Mouse (Mus musculus) erythroid progenitor cell, adult 5-6 weeks (primary cell): ENCODE measurements around the gene Derl3. TPM values are rescaled to one million over a fixed set of nuclear protein-coding genes. Genes with fewer than 3 reads are reported as not detected.

Source experiments
- ATAC-seq: replicated peaks from 2 replicates; pipeline ENCODE4 v1.8.0; 2016; ENCODE audit warnings: moderate number of reproducible peaks, mild to moderate bottlenecking, moderate TSS enrichment, inconsistent platforms; ENCODE audit not compliant: poor library complexity, low FRiP score, severe bottlenecking
- total RNA-seq, 2 experiments: library from RNA; stranded (forward) in 1 of 2; stranded (reverse) in 1 of 2; fragments of 150-400 nt in 1 of 2; fragments of 186-747, 209-891 nt in 1 of 2; gene quantifications; 2 replicates each; pipeline versions ENCODE4 v1.2.3 to v1.2.4; 2015 to 2017; ENCODE audit warnings: low replicate concordance in 2 of 2

The Derl3 gene
- total RNA-seq, 2 experiments from 2014 or later = not detected

DNA sequence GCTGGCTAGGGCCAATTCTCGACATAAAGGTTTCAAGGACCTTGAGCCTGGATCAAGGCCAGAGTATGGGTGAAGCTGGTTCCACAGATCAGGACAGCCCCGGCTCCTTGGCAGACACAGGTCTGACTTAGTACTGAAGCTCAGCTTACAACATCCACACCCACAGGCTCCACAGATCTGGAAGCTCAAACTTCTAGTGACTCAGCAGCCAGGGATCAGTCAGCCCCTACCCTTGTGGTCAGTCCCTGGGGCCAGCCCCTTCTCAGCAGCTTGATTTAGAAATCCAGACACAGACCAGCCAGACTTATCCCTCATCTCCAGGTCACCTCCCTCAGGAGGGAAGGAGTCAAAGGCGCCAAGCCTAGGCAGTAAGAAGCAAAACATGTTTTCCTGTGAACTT, 5.6 kb downstream of the Derl3 start:
- ATAC-seq = no peak

DNA sequence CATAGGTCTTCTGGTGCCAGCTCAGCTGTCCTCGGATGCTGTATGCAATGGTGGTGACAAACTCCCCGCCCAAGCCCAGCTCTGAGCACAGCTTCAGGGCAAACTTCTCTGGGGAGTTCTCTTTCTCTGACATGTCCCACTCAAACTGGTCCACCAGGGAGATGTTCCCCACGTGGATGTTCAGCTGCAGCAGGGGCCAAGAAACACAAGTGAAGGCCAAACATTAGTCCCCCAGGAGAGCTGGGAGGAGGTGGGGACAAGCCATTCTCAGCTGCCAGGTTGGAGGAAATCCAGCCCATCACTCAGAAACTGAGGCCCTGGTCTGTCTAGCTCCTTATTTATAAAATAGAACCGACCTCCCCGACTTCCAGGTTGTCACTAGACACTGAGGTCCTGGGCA, 11.2 kb downstream of the Derl3 start:
- no peak for ATAC-seq

DNA sequence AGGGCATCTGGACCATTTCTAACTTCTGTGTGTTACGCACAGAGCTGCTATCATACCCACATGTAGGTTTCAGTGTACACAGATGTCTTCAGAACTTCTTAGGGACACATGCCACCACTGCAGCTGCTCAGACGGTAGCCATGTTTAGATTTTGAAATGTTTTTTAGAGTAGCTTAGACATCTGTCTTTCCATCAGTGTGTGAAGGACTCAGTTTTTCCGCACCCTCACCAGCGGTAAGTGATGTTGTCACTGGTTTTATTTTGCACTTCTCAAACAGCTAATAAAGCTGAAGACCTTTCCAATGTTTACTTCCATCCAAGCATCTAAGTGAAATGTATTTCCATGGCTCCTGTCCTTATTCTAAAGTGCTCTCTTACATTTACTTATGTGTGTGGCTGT, 13.7 kb downstream of the Derl3 start:
- no peak for ATAC-seq

DNA sequence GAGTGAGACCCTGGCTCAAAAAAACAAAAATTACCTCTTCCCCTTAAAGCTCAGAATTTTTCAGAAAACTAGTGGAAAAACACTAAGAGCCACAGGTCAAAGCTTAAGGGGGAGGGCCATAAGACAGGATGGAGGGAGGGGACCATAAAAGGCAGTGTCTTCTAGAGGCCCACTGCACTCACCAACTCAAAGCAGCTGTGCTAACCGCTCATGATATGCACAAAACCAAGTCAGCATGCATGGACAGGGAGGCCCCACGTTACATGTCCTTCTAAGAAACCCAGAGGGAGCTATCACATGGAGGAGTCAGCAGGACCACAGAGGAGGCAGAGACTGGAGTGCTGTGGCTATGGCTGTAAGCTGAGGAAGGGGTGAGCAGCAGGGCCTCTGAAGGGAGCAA, 17.5 kb downstream of the Derl3 start:
- ATAC-seq = no peak

DNA sequence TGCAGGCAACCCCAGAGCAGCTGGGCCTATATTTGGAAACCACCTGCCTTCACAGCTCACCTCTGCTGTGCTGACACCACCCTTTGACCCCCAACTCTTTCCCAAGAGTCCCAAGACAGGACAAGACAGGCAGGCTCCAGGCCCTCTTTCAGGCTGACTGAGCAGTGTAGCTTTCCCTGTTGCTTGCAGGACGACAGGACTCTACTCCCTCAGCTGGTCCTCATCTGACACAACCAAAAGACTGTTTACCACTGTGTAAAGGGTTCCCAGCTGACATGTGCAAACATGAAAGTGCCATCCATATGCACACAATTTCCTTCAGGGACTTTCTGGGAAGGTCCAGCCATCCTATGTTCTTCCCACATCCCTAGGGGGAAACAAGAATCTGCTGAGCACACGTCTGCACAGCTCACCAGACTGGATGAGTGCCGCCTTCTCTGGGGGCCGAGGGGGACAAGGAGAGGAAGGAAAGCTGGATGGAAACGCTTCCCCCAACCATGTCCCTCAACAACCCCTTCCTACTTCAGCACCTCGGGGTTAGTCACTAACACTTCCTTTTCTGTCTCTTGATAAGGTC, 19.9 kb downstream of the Derl3 start:
- ATAC-seq = no peak

DNA sequence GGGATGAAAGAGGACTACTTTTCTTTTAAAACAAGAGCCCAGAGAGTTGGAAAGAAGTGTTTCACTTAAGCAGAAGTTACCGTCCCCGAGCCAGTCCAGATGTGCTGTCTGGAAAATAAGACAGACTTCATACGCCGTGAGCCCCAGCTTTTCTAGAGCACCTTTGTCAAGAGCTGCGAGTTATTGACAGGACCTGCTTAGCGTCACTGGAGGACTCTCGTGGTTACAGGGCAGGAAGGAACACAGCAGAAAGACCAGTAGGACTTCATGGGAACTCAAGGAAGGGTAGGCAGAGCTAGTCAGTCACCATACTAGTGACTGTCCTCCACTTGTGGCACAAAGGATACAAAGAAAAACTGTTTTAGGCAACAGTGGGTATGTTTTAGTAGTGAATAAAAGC, 22.3 kb downstream of the Derl3 start:
- ATAC-seq = no peak

DNA sequence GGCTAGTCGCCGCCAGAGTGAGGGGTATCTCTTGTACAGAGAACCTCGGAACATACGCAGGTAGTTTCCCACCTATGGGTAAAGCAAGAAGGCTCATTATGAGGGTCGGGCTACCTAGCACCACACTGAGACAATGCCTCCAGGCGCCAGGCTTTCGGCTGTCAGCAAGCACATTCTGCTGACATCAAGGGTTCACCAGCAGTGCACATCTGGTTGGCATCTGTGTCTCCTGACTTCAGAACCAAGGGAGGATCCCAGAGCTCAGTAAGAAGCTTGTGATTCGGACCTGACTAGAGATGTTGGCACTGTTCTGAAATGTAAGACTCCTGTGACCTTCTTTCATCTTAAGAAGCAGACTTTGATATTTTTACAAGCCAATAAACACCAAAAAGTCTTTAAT, 23.6 kb downstream of the Derl3 start:
- no peak for ATAC-seq

DNA sequence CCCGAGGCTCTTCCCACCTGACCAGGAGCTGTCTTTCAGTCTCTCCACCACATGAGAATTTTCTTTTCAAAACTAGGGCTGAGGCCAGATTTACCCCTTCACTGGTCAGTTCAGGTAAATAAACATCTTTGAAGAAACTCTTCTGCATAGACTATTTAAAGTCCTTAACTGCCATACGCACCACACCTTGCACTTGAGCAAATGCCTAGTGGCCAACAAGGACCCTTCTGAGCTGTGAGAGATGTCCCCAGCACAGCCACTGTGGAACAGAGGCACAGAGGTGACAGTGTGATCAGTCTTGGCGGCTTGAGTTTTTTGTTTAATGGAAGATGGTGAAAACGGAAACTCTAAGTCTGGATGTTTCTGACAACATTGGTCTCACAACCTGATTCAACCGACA, 25.8 kb downstream of the Derl3 start:
- no peak for ATAC-seq

DNA sequence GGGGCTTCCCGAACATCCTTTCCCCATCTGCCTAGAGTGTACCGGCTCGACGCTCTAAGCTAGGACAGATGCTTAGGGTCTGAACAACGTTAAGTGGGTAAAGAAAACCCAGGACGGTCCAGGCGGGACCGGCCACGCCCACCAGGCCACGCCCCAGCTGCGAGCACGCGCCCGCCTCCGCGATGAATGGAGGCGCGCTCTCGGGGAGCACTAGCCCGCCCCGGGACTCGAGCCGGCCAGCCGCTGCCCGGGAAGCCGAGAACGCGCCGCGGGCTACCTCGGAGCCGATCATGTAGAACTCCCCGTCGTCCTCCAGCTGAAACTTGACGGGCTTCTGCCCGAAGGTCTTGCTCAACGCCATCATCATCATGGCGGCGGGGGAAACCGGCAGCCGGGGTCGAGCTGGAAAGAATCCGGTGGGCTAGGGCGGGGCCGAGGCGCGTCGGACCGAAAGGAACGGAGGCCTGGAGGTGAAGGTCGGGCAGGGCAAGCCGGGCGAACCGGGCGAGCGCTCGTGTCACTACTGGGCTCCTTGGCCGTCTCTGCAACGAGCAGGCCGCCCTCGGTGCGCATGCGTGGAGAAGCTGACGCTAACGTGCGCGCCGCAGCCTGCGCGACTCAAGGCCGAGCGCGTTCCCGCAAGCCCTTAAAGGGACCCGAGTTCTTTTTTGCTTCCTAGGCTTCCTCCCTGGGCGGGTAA, 28.0 kb downstream of the Derl3 start, which contains the start of gene Smarcb1:
Gene Smarcb1, minus strand, starts transcription at position 592 of the 700 bp plus-strand sequence.
- ATAC-seq = peak; percentile 88

DNA sequence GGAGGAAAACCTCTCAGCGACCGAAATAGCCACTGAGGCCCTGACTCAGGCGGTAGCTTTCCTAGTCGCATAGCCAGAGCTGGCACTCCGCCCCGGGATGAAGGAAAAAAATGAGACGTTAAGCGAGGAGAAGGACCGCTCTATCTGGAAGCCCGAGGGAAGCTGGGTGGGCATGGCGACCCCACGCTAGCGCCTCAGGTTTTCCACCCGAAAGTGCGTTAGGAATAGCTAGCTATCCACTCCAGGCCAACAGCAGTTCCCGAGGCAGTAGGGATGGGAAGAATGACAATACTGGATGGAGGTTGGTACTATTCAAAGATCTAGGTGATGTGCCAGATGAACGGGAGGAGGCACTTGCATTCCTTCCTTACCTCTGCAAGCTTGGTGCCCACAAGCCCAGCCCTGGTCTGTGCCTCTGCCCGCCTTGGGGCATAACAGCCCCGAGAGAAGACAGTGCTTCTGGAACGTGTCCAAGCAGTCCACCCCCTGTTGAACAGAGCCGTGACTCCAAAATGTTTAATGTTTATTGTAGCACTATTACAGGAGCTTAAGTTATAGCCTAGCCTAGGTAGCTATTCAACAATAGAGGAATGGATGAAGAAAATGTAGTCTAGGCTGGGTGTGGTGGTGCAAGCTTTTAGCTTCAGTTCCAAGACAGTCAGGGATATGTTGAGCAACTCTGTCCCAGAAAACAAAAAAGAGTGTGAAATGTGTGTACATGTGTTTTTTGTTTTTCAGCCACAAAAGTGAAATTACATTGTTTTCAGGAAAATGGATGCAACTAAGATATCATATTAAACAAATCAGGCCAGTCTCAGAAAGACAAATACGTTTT, 28.7 kb downstream of the Derl3 start:
- ATAC-seq = peak; percentile 53

DNA sequence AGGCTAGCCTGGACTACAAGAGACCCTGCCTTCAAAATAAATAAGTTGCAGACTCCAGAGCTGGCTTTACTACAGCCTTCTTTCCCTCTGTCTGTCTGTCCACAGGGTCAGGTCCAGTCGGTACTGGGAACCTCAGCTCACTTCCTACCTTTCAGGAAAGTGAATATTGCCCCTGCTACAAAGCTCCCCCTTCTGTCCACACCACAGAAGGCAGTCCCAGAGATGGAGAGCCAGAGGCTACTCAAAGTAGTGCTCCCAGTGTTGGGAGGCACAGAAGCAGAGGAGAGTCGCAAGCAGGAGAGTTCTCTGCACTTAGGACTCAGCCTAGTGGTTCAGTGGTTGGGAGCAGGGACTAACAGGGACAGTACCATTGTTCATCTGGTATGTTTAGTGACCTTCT, 31.1 kb downstream of the Derl3 start:
- ATAC-seq = no peak

DNA sequence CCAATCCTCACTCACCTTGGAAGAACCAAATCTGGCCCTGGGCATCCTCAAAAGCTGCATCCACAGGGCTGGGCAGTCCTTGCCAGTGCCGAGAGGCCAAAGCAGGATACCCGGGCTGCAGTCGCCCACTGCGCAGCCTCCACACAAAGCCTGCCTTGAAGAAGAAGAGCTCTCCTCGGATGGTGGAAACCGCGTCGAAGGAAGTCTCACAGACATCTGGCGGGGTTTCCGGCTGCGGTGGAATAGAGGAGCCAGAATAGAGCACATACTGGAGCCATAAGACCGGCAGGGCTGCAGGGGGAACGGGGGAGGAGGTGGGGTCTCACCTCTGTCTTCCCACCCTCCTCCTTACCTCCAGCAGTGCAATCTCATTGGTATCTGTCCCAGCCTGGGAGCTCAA, 33.2 kb downstream of the Derl3 start:
- no peak for ATAC-seq

DNA sequence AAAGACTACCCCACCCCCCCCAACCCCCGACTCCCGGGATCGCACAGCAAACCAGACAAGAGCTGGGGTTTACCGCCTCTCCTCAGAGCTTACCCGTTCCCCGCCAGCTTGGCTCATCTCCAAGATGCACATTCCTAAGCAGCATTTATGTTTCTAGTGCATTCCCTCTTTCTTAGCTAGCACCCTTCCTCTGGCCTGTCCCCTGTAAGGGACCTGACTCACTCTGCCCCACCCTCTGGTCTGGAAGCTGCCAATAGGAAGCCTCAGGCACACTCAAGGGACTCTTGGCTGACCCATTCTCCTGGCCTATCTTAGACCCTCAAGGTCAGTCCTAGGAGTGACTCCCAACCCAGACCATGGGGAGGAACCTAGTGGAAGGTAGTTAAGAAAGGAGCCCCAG, 37.1 kb downstream of the Derl3 start:
- no peak for ATAC-seq

DNA sequence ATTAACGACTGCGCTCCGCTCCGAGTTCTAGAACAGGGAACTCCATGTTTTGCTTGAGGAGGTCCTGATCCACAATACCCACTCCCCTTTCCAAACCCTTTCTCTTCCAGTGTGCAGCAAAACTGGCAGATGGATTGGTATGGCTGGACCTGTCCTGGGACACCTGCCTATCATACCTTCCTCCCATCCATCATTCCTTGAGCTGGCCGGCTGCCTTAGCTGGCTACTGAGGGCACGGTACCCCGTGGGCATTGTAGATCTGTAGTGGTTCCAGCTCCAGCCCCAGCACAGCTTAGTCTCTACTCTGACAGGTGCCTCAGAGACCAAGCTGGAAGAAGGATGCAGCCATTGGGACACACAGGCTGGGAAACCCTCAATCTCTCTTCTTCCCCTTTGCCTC, 38.1 kb downstream of the Derl3 start:
- no peak for ATAC-seq

DNA sequence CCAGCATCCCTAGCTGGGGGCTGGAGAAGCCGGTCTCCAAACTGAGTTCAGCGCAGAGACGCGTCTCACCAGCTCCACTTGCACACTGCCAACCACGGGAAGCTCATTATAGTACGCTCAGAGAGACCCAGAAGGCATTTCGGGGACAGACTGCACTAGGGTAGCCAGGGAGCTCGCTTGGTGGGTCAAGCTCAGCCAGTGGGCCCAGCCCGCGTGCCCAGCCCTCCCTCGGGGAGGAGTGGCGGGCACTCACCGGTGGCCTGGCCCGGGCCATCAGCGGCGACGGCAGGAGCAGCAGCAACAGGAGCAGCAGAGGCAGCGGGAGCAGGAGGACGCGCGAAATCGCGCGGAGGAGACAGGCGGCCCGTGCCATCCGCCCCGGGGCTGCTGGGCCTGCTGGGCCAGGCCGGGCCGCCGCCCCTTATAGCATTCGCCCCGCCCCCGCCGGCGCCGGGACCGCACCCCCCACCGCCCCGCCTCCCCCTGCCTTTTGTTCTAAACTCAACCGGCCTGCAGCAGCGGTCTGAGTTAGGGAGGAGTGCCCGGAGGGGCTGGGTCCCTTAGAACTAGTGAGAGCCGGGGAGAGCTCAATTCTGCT, 39.0 kb downstream of the Derl3 start:
- ATAC-seq = no peak

DNA sequence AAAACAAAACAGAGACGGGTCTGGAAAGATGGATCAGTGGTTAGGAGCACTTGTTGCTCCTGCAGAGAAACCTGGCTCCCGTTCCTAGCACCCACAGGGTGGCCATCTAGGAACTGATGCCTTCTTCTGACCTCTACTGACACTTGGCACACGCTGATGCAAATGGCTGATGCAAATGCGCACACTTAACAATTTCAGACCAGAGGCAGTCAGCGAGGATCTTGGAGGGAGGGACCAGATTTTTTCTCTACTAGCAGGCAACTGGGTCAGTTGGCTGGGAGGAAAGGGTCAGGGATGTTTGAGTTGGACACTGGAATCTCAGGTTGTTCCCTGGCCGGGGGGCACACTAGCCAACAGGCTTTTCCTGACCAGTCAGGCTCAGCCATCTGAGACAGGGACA, 39.7 kb downstream of the Derl3 start, which contains the start of gene Chchd10:
Gene Chchd10, plus strand, starts transcription at position 240 of the 400 bp plus-strand sequence.
- ATAC-seq = no peak

DNA sequence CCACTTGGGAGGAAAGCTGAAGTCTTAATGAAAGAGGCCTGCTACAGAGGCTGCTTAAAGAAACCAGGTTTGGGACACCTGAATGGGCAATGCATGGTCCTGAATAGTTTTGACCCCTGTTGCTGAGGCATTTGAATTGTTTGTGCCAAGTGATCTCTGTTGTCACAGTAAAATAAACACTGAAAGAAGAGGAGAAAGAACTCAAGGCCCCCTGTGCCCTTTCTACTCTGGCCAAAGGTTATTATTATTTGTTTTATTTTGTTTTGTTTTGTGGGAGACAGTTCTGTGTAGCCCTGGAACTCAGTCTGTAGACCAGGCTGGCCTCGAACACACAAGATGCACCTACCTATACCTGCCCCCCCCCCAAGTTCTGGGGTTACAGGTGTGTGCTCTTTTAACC, 41.8 kb downstream of the Derl3 start:
- no peak for ATAC-seq

DNA sequence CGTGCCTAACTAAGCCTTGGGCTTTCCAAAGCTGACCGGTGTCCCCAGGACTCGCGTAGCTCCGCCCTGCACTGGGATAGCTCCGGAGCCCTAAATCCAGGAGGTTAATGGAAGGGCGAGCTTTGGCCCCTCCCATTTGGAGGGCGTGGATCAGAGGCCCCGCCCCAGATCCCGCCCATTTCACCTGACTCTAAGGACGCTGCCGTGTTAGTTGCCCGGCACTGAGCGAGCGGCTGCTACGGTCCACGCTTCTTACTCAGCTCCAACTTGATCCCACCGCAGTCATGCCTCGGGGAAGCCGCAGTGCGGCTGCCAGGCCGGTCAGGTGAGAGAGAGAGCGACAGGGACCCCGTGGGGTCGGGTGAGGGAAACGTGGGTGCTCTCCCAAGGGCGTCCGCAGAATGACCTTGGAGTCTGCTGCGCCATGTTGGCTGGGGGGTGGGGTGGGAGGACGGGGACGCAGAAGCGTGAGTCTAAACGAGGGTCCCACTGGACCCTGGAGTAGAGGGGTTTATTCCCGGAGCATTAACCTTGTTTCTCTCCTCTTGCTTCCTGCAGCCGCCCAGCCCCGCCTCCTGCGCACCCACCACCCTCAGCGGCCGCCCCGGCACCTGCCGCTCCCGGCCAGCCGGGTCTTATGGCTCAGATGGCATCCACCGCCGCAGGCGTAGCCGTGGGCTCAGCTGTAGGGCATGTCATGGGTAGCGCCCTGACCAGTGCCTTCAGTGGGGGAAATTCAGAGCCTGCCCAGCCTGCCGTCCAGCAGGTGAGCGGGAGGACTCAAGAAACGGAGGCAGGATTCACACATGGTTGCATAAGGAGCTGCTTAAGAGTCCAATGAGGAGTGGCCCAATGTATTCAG, 42.7 kb downstream of the Derl3 start, which contains the start of gene Mmp11:
Gene Mmp11, minus strand, starts transcription at position 817 of the 862 bp plus-strand sequence.
- peak; percentile 74 for ATAC-seq

DNA sequence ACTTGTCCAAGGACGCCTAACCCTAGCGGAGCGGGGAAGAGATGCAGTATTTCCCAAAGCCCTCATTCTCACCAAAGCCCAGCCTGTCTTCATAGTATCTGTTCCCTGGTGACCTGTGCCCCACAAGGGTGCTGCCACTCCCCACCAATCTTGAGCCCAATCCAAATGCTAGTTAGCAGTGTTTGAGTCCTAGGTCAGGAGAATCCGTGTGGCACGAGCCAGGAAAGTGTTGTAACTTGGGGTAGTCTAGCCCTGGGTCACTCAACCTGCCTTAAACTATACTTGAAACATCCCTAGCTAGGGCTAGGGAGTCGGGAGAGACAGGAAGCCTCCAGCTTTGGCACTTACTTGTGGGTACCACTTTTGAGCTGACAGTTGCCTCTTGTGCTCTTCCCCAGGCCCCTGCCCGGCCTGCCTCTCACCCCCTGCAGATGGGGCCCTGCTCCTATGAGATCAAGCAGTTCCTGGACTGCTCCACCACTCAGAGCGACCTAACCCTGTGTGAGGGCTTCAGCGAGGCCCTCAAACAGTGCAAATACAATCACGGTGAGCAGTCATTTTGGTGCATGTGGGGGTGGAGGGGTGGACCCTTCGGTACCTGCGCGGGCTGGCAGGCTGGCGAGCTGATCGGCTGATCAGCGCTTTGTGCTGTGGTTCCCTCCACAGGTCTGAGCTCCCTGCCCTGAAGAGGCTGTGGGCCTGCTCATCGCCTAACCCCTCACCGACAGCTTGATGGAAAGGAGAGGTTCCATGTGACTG, 43.9 kb downstream of the Derl3 start:
- no peak for ATAC-seq
